Mouse (Mus musculus) testis, postnatal 14 days (tissue): ENCODE measurements around the gene Yars.

Experiments used
- DNase-seq: peaks from one replicate; pipeline ENCODE4 v3.0.0; 2021; ENCODE audit warnings: low spot score

The Yars gene

GRCm38 (mm10) chr4:129251482-129252125, 62.0 kb downstream of the Yars start:
- DNase-seq, result no peak

- no peak for DNase-seq
These were observed 62.9 kb downstream of the Yars start for GRCm38 (mm10) chr4:129252492-129252891.

GRCm38 (mm10) chr4:129254571-129254970, 65.0 kb downstream of the Yars start:
- no peak for DNase-seq

GRCm38 (mm10) chr4:129256450-129257380, 67.2 kb downstream of the Yars start:
- DNase-seq, result no peak

- no peak for DNase-seq
These were observed 69.5 kb downstream of the Yars start for GRCm38 (mm10) chr4:129259101-129259500.

- peak; percentile 50 for DNase-seq
These were observed 71.1 kb downstream of the Yars start for GRCm38 (mm10) chr4:129260678-129261077.

GRCm38 (mm10) chr4:129261196-129261595, 71.6 kb downstream of the Yars start, which contains the start of gene C77080:
Gene C77080 (minus strand): TSS chr4:129261404.
- DNase-seq, result no peak

GRCm38 (mm10) chr4:129263225-129264021, 73.9 kb downstream of the Yars start:
- peak; percentile 47 for DNase-seq

- no peak for DNase-seq
These were observed 76.6 kb downstream of the Yars start for GRCm38 (mm10) chr4:129266191-129266590.

GRCm38 (mm10) chr4:129266821-129267220, 77.3 kb downstream of the Yars start:
- DNase-seq, result no peak

GRCm38 (mm10) chr4:129268698-129269097, 79.1 kb downstream of the Yars start:
- DNase-seq, result no peak
